Mouse (Mus musculus): ENCODE measurements around the gene Lamc2.

DNA sequence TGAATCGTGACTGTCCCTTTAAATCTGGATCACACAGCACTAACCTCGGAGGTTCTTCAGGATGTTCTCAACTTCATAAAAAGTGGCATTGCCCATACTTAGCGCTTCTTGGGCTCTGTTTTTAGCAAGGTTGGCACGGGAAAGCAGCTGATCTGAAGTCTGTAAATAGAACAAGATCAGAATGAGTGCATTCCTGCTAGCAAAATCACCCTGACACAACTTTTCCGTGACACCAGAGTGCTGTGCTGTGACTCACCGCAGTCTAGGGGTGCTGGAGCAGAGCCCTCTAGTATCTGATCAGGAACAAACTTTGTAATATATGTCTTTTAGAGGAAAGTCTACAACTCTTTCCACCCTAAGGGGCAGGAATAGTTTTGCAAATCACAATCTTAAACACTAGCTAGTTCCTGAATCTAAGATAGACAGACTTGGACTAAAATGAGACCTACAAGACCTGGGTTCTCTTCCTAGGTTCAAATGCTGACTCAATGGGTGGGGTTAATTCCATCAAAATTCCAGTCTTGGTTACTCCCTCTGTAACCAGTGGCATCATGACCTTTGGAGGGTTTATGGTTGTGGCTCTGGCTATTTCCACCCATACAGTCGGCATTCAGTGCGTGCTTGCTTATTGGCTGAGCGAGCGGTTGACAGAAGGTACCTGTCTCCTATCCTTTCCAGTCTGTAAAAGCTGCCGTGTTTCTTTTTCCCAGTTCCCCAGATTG is 56.1 kb downstream of the Lamc2 start:
- TF ChIP-seq FLI1 (IDR thresholded peaks at IDR 0.05; ENCODE audit: low read length) (no peak), GATA1 (IDR thresholded peaks at IDR 0.05; ENCODE audit: borderline replicate concordance, low read length) (no peak)

Data from megakaryocyte, embryonic 14.5 days (primary cell).